Mouse (Mus musculus) embryonic fibroblast, embryonic 13.5 days (primary cell): Measurements from ENCODE around the gene Lypd4.

Source experiments
- CTCF ChIP-seq: IDR thresholded peaks from 2 replicates; pipeline ENCODE4 v1.5.1; 2011; ENCODE audit warnings: mild to moderate bottlenecking, control low read depth, low read length, moderate library complexity, borderline replicate concordance; ENCODE audit not compliant: insufficient read depth
- POLR2A ChIP-seq: IDR thresholded peaks from 2 replicates; pipeline ENCODE4 v1.6.1; 2011; ENCODE audit warnings: low read depth, mild to moderate bottlenecking, control low read depth, low read length, moderate library complexity

GRCm38 (mm10) chr7:24890281-24891216, 20.8 kb upstream of the Lypd4 start:
- peak; percentile 29; the same call in 1 of the 2 replicates for TF ChIP-seq POLR2A
- peak; percentile 91 for TF ChIP-seq CTCF
